Mouse (Mus musculus): ENCODE results near the gene Zfp74. TPM values are rescaled to one million over a fixed set of nuclear protein-coding genes. Genes with fewer than 3 reads are reported as not detected.
"Not testable (repeated sequence)": the region's sequence is repeated elsewhere in the genome, so short reads cannot be mapped to it uniquely, and the experiment has no call there.

Zfp74 gene
- polyA plus RNA-seq, 1 experiment from 2014 or later = 18.0 TPM

GRCm38 (mm10) chr7:29982341-29982740 lies 28.5 kb upstream of the Zfp74 start:
- Histone ChIP-seq H3K4me1 (replicated peaks) (peaks cover 19% of the 10 kb centered on the region), H3K9me3 (peaks cover 6% of the 10 kb centered on the region; the same call in 1 of the 2 replicates), H3K27ac (peak overlapping the region; percentile 98; the same call in 1 of the 2 replicates), H3K36me3 (peaks cover 16% of the 10 kb centered on the region), H3K4me2 (peak overlapping the region; percentile 69), H3K9ac (replicated peaks) (no peak overlapping the region), H3K4me3 (replicated peaks) (peak overlapping the region; percentile 84), H3K27me3 (no peaks in the 10 kb centered on the region)
- no peak for ATAC-seq (ENCODE audit: insufficient number of reproducible peaks, insufficient read depth, low FRiP score, low TSS enrichment, low read depth)
- 80% methylated on average over 4 of the region's 4 CpGs for WGBS

- Histone ChIP-seq H3K4me2 (no peak overlapping the region), H3K9ac (replicated peaks) (no peak overlapping the region), H3K27ac (no peak overlapping the region), H3K4me1 (replicated peaks) (peaks cover 19% of the 10 kb centered on the region), H3K36me3 (peaks cover 12% of the 10 kb centered on the region; the same call in 1 of the 2 replicates), H3K27me3 (no peaks in the 10 kb centered on the region), H3K4me3 (replicated peaks) (no peak overlapping the region), H3K9me3 (peaks cover 6% of the 10 kb centered on the region; the same call in 1 of the 2 replicates)
- no peak for ATAC-seq (ENCODE audit: insufficient number of reproducible peaks, insufficient read depth, low FRiP score, low TSS enrichment, low read depth)
- WGBS = 84% methylated on average over 3 of the region's 3 CpGs
These were observed 28.0 kb upstream of the Zfp74 start for GRCm38 (mm10) chr7:29981860-29982259.

GRCm38 (mm10) chr7:29981455-29981854 lies 27.6 kb upstream of the Zfp74 start:
- peaks cover 6% of the 10 kb centered on the region; the same call in 1 of the 2 replicates for H3K9me3 ChIP-seq
- WGBS = 48% methylated on average over 5 of the region's 5 CpGs
- no peak overlapping the region for H3K4me3 ChIP-seq (replicated peaks)
- no peak overlapping the region for H3K4me2 ChIP-seq
- ATAC-seq (ENCODE audit: insufficient number of reproducible peaks, insufficient read depth, low FRiP score, low TSS enrichment, low read depth) = no peak
- H3K27me3 ChIP-seq = no peaks in the 10 kb centered on the region
- no peak overlapping the region for H3K9ac ChIP-seq (replicated peaks)
- H3K27ac ChIP-seq = no peak overlapping the region
- peaks cover 19% of the 10 kb centered on the region for H3K4me1 ChIP-seq (replicated peaks)
- H3K36me3 ChIP-seq = peaks cover 10% of the 10 kb centered on the region; the same call in 1 of the 2 replicates

- ATAC-seq (ENCODE audit: insufficient number of reproducible peaks, insufficient read depth, low FRiP score, low TSS enrichment, low read depth) = no peak
- Histone ChIP-seq H3K27me3 (no peaks in the 10 kb centered on the region), H3K36me3 (peaks cover 3% of the 10 kb centered on the region; the same call in 1 of the 2 replicates), H3K9ac (replicated peaks) (no peak overlapping the region), H3K4me1 (replicated peaks) (peaks cover 19% of the 10 kb centered on the region), H3K4me3 (replicated peaks) (no peak overlapping the region), H3K27ac (no peak overlapping the region), H3K9me3 (peaks cover 6% of the 10 kb centered on the region; the same call in 1 of the 2 replicates), H3K4me2 (no peak overlapping the region)
- WGBS = 100% methylated on average over 1 of the region's 1 CpGs
These were observed 26.9 kb upstream of the Zfp74 start for GRCm38 (mm10) chr7:29980761-29981160.

GRCm38 (mm10) chr7:29970686-29971085 lies 16.8 kb upstream of the Zfp74 start:
- Histone ChIP-seq H3K4me3 (replicated peaks) (no peak overlapping the region), H3K27me3 (no peaks in the 10 kb centered on the region), H3K4me2 (no peak overlapping the region), H3K36me3 (no peaks in the 10 kb centered on the region), H3K4me1 (replicated peaks) (no peaks in the 10 kb centered on the region), H3K27ac (no peak overlapping the region), H3K9ac (replicated peaks) (no peak overlapping the region), H3K9me3 (no peaks in the 10 kb centered on the region)
- whole genome bisulfite sequencing = 89% methylated on average over 9 of the region's 9 CpGs
- no peak for ATAC-seq (ENCODE audit: insufficient number of reproducible peaks, insufficient read depth, low FRiP score, low TSS enrichment, low read depth)

- not testable (repeated sequence) for H3K9ac ChIP-seq (replicated peaks); H3K4me3 ChIP-seq (replicated peaks); ATAC-seq (ENCODE audit: insufficient number of reproducible peaks, insufficient read depth, low FRiP score, low TSS enrichment, low read depth); H3K36me3 ChIP-seq; H3K9me3 ChIP-seq; H3K4me1 ChIP-seq (replicated peaks); H3K27me3 ChIP-seq; H3K27ac ChIP-seq; H3K4me2 ChIP-seq
- WGBS = 47% methylated on average over 39 of the region's 39 CpGs
These were observed 11.4 kb upstream of the Zfp74 start for GRCm38 (mm10) chr7:29965115-29965810.

GRCm38 (mm10) chr7:29959004-29959403 lies 5.1 kb upstream of the Zfp74 start:
- Histone ChIP-seq H3K27me3 (no peaks in the 10 kb centered on the region), H3K9me3 (no peaks in the 10 kb centered on the region), H3K4me1 (replicated peaks) (no peaks in the 10 kb centered on the region; the same call in 1 of the 2 replicates), H3K27ac (no peak overlapping the region), H3K4me2 (no peak overlapping the region), H3K36me3 (no peaks in the 10 kb centered on the region), H3K4me3 (replicated peaks) (no peak overlapping the region), H3K9ac (replicated peaks) (no peak overlapping the region)
- ATAC-seq (ENCODE audit: insufficient number of reproducible peaks, insufficient read depth, low FRiP score, low TSS enrichment, low read depth) = no peak
- 64% methylated on average over 3 of the region's 3 CpGs for WGBS

- no peaks in the 10 kb centered on the region for H3K36me3 ChIP-seq
- ATAC-seq (ENCODE audit: insufficient number of reproducible peaks, insufficient read depth, low FRiP score, low TSS enrichment, low read depth) = no peak
- H3K27me3 ChIP-seq = no peaks in the 10 kb centered on the region
- H3K27ac ChIP-seq = no peak overlapping the region
- no peak overlapping the region for H3K4me2 ChIP-seq
- WGBS = 86% methylated on average over 11 of the region's 11 CpGs
- H3K9ac ChIP-seq (replicated peaks) = no peak overlapping the region
- no peak overlapping the region for H3K4me3 ChIP-seq (replicated peaks)
- no peaks in the 10 kb centered on the region; the same call in 1 of the 2 replicates for H3K4me1 ChIP-seq (replicated peaks)
- H3K9me3 ChIP-seq = no peaks in the 10 kb centered on the region
These were observed 4.3 kb upstream of the Zfp74 start for GRCm38 (mm10) chr7:29958125-29958724.

- no peak for ATAC-seq (ENCODE audit: insufficient number of reproducible peaks, insufficient read depth, low FRiP score, low TSS enrichment, low read depth)
- H3K9me3 ChIP-seq = no peaks in the 10 kb centered on the region
- peaks cover 2% of the 10 kb centered on the region for H3K36me3 ChIP-seq
- WGBS = 56% methylated on average over 10 of the region's 10 CpGs
- H3K9ac ChIP-seq (replicated peaks) = no peak overlapping the region
- no peak overlapping the region for H3K4me3 ChIP-seq (replicated peaks)
- H3K27ac ChIP-seq = no peak overlapping the region
- H3K4me2 ChIP-seq = no peak overlapping the region
- no peaks in the 10 kb centered on the region for H3K27me3 ChIP-seq
- peaks cover 4% of the 10 kb centered on the region; the same call in 1 of the 2 replicates for H3K4me1 ChIP-seq (replicated peaks)
These were observed 2.4 kb upstream of the Zfp74 start for GRCm38 (mm10) chr7:29956257-29956656.

- H3K4me1 ChIP-seq (replicated peaks) = peaks cover 4% of the 10 kb centered on the region; the same call in 1 of the 2 replicates
- WGBS = 21% methylated on average over 4 of the region's 4 CpGs
- peaks cover 17% of the 10 kb centered on the region for H3K36me3 ChIP-seq
- ATAC-seq (ENCODE audit: insufficient number of reproducible peaks, insufficient read depth, low FRiP score, low TSS enrichment, low read depth) = no peak
- peak overlapping the region; percentile 74; the same call in 1 of the 2 replicates for H3K4me3 ChIP-seq (replicated peaks)
- no peak overlapping the region for H3K9ac ChIP-seq (replicated peaks)
- H3K9me3 ChIP-seq = no peaks in the 10 kb centered on the region
- no peak overlapping the region for H3K27ac ChIP-seq
- H3K27me3 ChIP-seq = no peaks in the 10 kb centered on the region
- peak overlapping the region; percentile 59 for H3K4me2 ChIP-seq
These were observed 842 bp upstream of the Zfp74 start for GRCm38 (mm10) chr7:29954731-29955130.

GRCm38 (mm10) chr7:29953086-29953485 lies 803 bp downstream of the Zfp74 start:
- H3K4me3 ChIP-seq (replicated peaks) = peak overlapping the region; percentile 74
- no peaks in the 10 kb centered on the region for H3K27me3 ChIP-seq
- H3K9me3 ChIP-seq = no peaks in the 10 kb centered on the region
- WGBS = 37% methylated on average over 10 of the region's 10 CpGs
- peak overlapping the region; percentile 96 for H3K27ac ChIP-seq
- peak overlapping the region; percentile 89 for H3K9ac ChIP-seq (replicated peaks)
- peak overlapping the region; percentile 59 for H3K4me2 ChIP-seq
- ATAC-seq (ENCODE audit: insufficient number of reproducible peaks, insufficient read depth, low FRiP score, low TSS enrichment, low read depth) = no peak
- H3K4me1 ChIP-seq (replicated peaks) = peaks cover 4% of the 10 kb centered on the region; the same call in 1 of the 2 replicates
- peaks cover 30% of the 10 kb centered on the region for H3K36me3 ChIP-seq
